Mouse (Mus musculus) liver (tissue): Measurements from ENCODE around the gene Txndc11.

ENCODE experiments used
- DNase-seq: peaks from one replicate; pipeline ENCODE4 v3.0.0-alpha.2; 2020; ENCODE audit warnings: mixed read lengths

Gene Txndc11

GRCm38 (mm10) chr16:11097301-11097700, 37.1 kb downstream of the Txndc11 start:
- DNase-seq = no peak

- DNase-seq = peak; percentile 15
These were observed 40.6 kb downstream of the Txndc11 start for GRCm38 (mm10) chr16:11093717-11094386.

GRCm38 (mm10) chr16:11092523-11092922, 41.9 kb downstream of the Txndc11 start:
- no peak for DNase-seq

GRCm38 (mm10) chr16:11092061-11092460, 42.4 kb downstream of the Txndc11 start:
- no peak for DNase-seq

GRCm38 (mm10) chr16:11090836-11091570, 43.4 kb downstream of the Txndc11 start:
- no peak for DNase-seq

GRCm38 (mm10) chr16:11086856-11087588, 47.4 kb downstream of the Txndc11 start:
- no peak for DNase-seq

- DNase-seq = no peak
These were observed 48.2 kb downstream of the Txndc11 start for GRCm38 (mm10) chr16:11086299-11086698.

- DNase-seq = no peak
These were observed 50.3 kb downstream of the Txndc11 start for GRCm38 (mm10) chr16:11084181-11084580.

GRCm38 (mm10) chr16:11078216-11078869, 56.1 kb downstream of the Txndc11 start:
- DNase-seq = no peak

- DNase-seq = no peak
These were observed 56.7 kb downstream of the Txndc11 start for GRCm38 (mm10) chr16:11077601-11078201.

GRCm38 (mm10) chr16:11073060-11073459, 61.4 kb downstream of the Txndc11 start:
- no peak for DNase-seq

GRCm38 (mm10) chr16:11072454-11072853, 62.0 kb downstream of the Txndc11 start:
- DNase-seq = no peak

- DNase-seq = no peak
These were observed 62.6 kb downstream of the Txndc11 start for GRCm38 (mm10) chr16:11071887-11072286.

GRCm38 (mm10) chr16:11071176-11071575, 63.3 kb downstream of the Txndc11 start:
- DNase-seq = no peak

GRCm38 (mm10) chr16:11069710-11070420, 64.6 kb downstream of the Txndc11 start:
- no peak for DNase-seq

GRCm38 (mm10) chr16:11069271-11069670, 65.2 kb downstream of the Txndc11 start:
- no peak for DNase-seq

- no peak for DNase-seq
These were observed 65.8 kb downstream of the Txndc11 start for GRCm38 (mm10) chr16:11068666-11069065.

- DNase-seq = peak; percentile 49
These were observed 67.6 kb downstream of the Txndc11 start for GRCm38 (mm10) chr16:11066833-11067191.

GRCm38 (mm10) chr16:11066029-11066832, 68.2 kb downstream of the Txndc11 start, which contains the start of gene Litaf:
Gene Litaf (minus strand): TSS chr16:11066157.
- DNase-seq = peak; percentile 96

GRCm38 (mm10) chr16:11065431-11065830, 69.0 kb downstream of the Txndc11 start:
- DNase-seq = no peak

GRCm38 (mm10) chr16:11064742-11065141, 69.7 kb downstream of the Txndc11 start:
- no peak for DNase-seq
